Mouse (Mus musculus) G1E (cell line): Measurements from ENCODE around the gene Tmx4. TPM values are rescaled to one million over a fixed set of nuclear protein-coding genes. Genes with fewer than 3 reads are reported as not detected.

ENCODE experiments used
- ATAC-seq: 2 replicates; pipeline ENCODE4 v1.8.0; 2016; ENCODE audit warnings: mild to moderate bottlenecking; ENCODE audit not compliant: insufficient number of reproducible peaks, poor library complexity, low FRiP score, severe bottlenecking; ENCODE audit errors: extremely low read depth
- DNase-seq: peaks from one replicate; pipeline ENCODE4 v3.0.0; 2012; ENCODE audit warnings: low spot score
- H3K27me3 ChIP-seq: 2 replicates; pipeline ENCODE4 v1.6.1; 2012; ENCODE audit warnings: mild to moderate bottlenecking, low read length, inconsistent platforms; ENCODE audit not compliant: insufficient read depth
- H3K36me3 ChIP-seq: replicated peaks from 2 replicates; pipeline ENCODE3; 2012; ENCODE audit warnings: mild to moderate bottlenecking, inconsistent platforms
- H3K4me1 ChIP-seq: 2 replicates; pipeline ENCODE4 v1.6.1; 2012; ENCODE audit warnings: low read depth, low read length, inconsistent platforms, mixed read lengths; ENCODE audit not compliant: insufficient read depth
- H3K4me3 ChIP-seq: 2 replicates; pipeline ENCODE4 v1.5.1; 2012; ENCODE audit warnings: low read depth, mild to moderate bottlenecking, inconsistent platforms, low read length, moderate library complexity, mixed read lengths
- H3K9me3 ChIP-seq: replicated peaks from 2 replicates; pipeline ENCODE4 v1.6.1; 2012; ENCODE audit warnings: inconsistent platforms
- CTCF ChIP-seq: IDR thresholded peaks from 2 replicates; pipeline ENCODE4 v1.5.1; 2012; ENCODE audit warnings: low read depth, low read length, inconsistent platforms, mixed read lengths
- GATA1 ChIP-seq: IDR thresholded peaks from 2 replicates; pipeline ENCODE4 v1.6.1; 2012; ENCODE audit warnings: borderline replicate concordance, low read length, inconsistent platforms, mixed read lengths
- GATA2 ChIP-seq: IDR thresholded peaks from 2 replicates; pipeline ENCODE4 v1.6.1; 2012; ENCODE audit warnings: low read depth, low read length, inconsistent platforms, borderline replicate concordance
- POLR2AphosphoS5 ChIP-seq: IDR thresholded peaks from 2 replicates; pipeline ENCODE4 v1.6.1; 2012; ENCODE audit warnings: low read depth, low read length, inconsistent platforms; ENCODE audit not compliant: insufficient replicate concordance
- TAL1 ChIP-seq: conservative IDR thresholded peaks from 2 replicates; pipeline ENCODE4 v1.6.1; 2012; ENCODE audit warnings: low read depth, low read length, inconsistent platforms, mixed read lengths
- polyA plus RNA-seq: library from polyadenylated mRNA; stranded (reverse); fragments of >175 nt; gene quantifications from 2 replicates; pipeline ENCODE4 v1.2.3, GENCODE M21; 2012
- total RNA-seq, 2 experiments: library from RNA; stranded (forward) in 1 of 2; stranded (reverse) in 1 of 2; fragments of 200-1000 nt in 1 of 2; fragments of >200 nt in 1 of 2; fragmentation: Nextera tagmentation in 1 of 2; gene quantifications; 2 replicates each; pipeline ENCODE4 v1.2.3; 2014 to 2017

Gene Tmx4
- total and polyA plus RNA-seq, 3 experiments, result 1.7 to 32.2 (median 27.8) TPM

DNA sequence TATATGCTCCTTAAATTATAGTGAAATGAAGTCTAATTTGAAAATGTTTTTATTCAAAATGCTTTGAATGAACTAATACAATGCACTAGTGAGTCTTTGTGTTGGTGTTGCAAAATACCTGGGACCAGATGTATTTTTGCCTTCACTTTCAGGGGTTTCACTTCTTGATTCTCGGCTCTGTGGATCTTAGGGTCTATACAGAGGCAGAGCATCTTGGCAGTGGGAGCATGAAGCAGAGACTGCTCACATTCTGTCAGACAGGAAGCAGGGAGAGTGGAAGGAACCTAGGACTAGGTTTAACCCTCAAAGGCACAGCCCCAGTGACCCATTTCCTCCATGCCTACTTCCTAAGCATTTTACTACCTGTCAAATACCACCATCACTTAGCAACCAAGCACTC is 31.5 kb upstream of the Tmx4 start:
- ATAC-seq, result no peak

DNA sequence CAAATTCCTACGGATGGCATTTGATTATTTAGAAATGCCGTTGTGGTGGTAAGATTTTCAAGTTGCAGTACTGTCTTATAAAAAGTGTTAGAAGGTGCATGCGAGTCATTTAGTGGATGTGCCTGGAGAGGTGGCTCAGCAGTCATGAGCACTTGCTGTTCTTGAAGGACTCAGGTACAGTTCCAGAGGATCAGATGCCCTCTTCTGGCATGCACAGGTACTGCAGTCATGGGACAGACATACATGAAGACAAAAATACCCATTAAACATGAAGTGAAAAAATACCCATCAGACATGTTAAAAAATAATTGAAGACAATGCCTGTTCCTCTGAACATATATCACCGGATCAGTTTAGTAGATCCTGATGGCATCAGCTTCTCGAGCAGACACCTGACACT is 29.7 kb upstream of the Tmx4 start:
- H3K9me3 ChIP-seq, result no peaks in the 10 kb centered on the region
- H3K4me1 ChIP-seq, result no peaks in the 10 kb centered on the region
- no peak overlapping the region for H3K4me3 ChIP-seq
- ATAC-seq (peak; percentile 60; the same call in 1 of the 2 replicates), DNase-seq (no peak)
- H3K36me3 ChIP-seq, result no peaks in the 10 kb centered on the region
- no peaks in the 10 kb centered on the region for H3K27me3 ChIP-seq
- TF ChIP-seq CTCF, result peak; percentile 73
- no peak for TF ChIP-seq POLR2AphosphoS5

More for the DNA sequence above, 31.5 kb upstream of the Tmx4 start:
- Histone ChIP-seq H3K36me3 (no peaks in the 10 kb centered on the region), H3K27me3 (no peaks in the 10 kb centered on the region), H3K4me3 (no peak overlapping the region), H3K4me1 (no peaks in the 10 kb centered on the region), H3K9me3 (no peaks in the 10 kb centered on the region)
- no peak for DNase-seq
- TF ChIP-seq POLR2AphosphoS5, result no peak
- TF ChIP-seq TAL1, result no peak
- no peak for TF ChIP-seq CTCF
- TF ChIP-seq GATA1, result no peak
- no peak for TF ChIP-seq GATA2

DNA sequence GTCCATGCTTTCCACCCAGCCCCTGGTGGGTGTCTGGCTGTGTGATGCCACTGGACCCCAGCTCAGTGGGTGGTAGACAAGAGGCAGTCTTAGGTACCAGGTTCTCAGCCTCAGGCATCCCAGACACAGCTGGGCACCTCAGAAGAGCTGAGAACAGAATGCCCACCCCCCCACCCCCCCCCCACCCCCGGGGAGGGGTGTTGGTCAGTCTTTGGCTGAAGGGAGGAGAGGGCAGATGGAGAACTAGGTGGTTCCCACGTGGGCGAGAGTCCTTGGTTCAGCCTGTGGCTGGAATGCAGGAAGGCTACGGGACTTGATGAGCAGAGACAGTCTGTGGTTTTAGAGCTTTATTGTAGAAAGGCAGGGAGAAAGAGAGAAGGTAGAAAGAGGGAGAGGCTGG is 12.5 kb upstream of the Tmx4 start:
- DNase-seq (no peak), ATAC-seq (no peak)
- no peak for TF ChIP-seq GATA1
- no peak for TF ChIP-seq CTCF
- no peak for TF ChIP-seq GATA2
- TF ChIP-seq POLR2AphosphoS5, result no peak
- no peak for TF ChIP-seq TAL1
- Histone ChIP-seq H3K4me1 (no peaks in the 10 kb centered on the region), H3K36me3 (no peaks in the 10 kb centered on the region), H3K9me3 (no peaks in the 10 kb centered on the region), H3K27me3 (no peaks in the 10 kb centered on the region), H3K4me3 (no peak overlapping the region)

DNA sequence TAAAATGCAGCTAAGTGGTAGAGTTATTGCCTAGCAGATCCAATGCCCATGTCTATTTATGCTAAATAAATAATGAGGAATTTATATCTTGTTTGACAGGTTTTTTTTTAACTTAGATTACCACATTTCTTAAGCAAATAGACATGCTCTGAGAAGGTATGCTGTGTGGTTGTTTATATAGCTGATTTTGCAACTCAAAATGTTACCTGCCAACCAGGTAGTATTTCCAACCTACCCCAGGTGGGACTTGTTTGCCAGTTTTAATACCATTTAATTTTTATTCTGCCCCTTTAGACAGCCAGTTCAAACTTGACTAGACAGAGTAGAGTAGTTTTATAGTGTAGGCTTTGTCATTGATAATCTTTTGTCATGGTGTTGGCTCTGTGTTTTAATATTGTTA is 10.7 kb upstream of the Tmx4 start:
- ATAC-seq, result no peak
- no peak for TF ChIP-seq TAL1
- TF ChIP-seq CTCF, result no peak
- TF ChIP-seq GATA2, result no peak
- TF ChIP-seq GATA1, result no peak
- no peak for TF ChIP-seq POLR2AphosphoS5
- Histone ChIP-seq H3K36me3 (no peaks in the 10 kb centered on the region), H3K9me3 (no peaks in the 10 kb centered on the region; the same call in 1 of the 2 replicates), H3K27me3 (no peaks in the 10 kb centered on the region), H3K4me3 (no peak overlapping the region), H3K4me1 (no peaks in the 10 kb centered on the region)
- no peak for DNase-seq

DNA sequence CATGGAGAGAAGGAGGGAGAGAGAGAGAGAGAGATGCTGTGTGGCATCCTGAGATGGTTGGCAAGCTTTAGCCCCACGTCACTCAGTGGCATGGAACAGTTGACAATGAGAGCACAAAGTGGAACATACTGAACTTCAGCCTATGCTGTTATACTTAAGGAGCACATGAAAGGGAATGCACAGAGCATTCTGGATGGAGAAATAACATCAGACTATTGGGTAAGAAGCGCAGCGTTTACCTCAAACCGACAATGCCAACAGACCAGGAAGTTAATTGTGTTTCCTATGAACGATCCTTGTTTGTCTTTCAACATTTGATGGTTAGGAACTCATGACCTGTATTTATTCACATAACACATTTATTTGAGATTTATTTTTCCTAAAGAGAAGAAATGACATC is 8.8 kb upstream of the Tmx4 start:
- H3K9me3 ChIP-seq, result no peaks in the 10 kb centered on the region; the same call in 1 of the 2 replicates
- H3K4me3 ChIP-seq, result no peak overlapping the region
- no peak for DNase-seq
- no peaks in the 10 kb centered on the region for H3K4me1 ChIP-seq
- H3K36me3 ChIP-seq, result no peaks in the 10 kb centered on the region
- no peak for ATAC-seq
- H3K27me3 ChIP-seq, result no peaks in the 10 kb centered on the region
- TF ChIP-seq GATA2 (no peak), POLR2AphosphoS5 (no peak), GATA1 (no peak), TAL1 (no peak), CTCF (no peak)

DNA sequence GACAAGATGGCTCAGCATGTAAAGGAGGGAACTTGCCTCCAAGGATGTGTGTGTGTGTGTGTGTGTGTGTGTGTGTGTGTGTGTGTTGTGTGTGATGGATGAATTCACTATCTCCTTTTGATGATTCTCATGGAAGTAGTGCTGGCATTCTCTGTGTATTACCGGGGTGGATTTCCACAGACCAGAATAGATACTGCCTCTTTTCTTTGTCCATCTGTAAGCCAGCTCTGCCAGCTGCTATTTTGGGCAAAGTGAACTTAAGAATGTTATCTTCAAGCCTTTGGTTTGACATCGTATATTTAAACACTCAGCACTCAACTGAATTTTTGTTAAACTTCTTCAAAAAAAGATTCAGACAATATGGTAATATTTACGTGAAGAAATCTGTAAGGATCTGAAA is 5.1 kb upstream of the Tmx4 start:
- H3K4me3 ChIP-seq, result no peak overlapping the region
- peaks cover 6% of the 10 kb centered on the region for H3K4me1 ChIP-seq
- H3K27me3 ChIP-seq, result no peaks in the 10 kb centered on the region; the same call in 1 of the 2 replicates
- no peaks in the 10 kb centered on the region for H3K36me3 ChIP-seq
- ATAC-seq (no peak), DNase-seq (no peak)
- TF ChIP-seq POLR2AphosphoS5 (no peak), CTCF (no peak), TAL1 (no peak), GATA2 (no peak), GATA1 (no peak)
- no peaks in the 10 kb centered on the region; the same call in 1 of the 2 replicates for H3K9me3 ChIP-seq

DNA sequence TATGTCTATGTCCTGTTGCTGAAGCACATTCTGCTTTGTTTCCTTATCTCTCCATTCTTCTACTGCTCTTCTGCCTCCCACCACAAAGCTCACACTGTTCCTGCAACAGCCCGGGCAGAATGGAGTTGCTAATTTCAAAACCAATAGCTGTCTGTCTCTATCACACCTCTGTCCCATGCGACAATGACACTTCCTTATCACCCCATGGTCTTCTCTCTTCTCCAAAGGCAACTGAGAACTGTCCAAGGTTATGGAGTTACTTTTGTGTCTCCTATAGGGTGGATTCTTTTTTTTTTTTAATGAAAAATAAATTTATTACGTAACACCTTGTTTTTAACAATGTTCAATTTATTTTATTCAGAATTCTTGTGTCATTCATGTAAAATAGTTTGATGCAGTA is 1.8 kb upstream of the Tmx4 start:
- H3K27me3 ChIP-seq, result no peaks in the 10 kb centered on the region; the same call in 1 of the 2 replicates
- H3K4me1 ChIP-seq, result peaks cover 21% of the 10 kb centered on the region
- TF ChIP-seq GATA1 (no peak), TAL1 (no peak), GATA2 (no peak), CTCF (no peak), POLR2AphosphoS5 (no peak)
- H3K9me3 ChIP-seq, result no peaks in the 10 kb centered on the region; the same call in 1 of the 2 replicates
- H3K36me3 ChIP-seq, result no peaks in the 10 kb centered on the region
- no peak overlapping the region for H3K4me3 ChIP-seq
- ATAC-seq, result no peak
- DNase-seq, result no peak
